Mouse (Mus musculus): Measurements from ENCODE around the gene Lpar5.

The Lpar5 gene

GRCm38 (mm10) chr6:125081797-125082560 lies 14.3 kb downstream of the Lpar5 start:
- in situ Hi-C loops (cut with MboI; ENCODE audit: unreplicated experiment in 2 of 2), result loop anchor here (5.0 to 10.0 kb wide), 3 partner anchors 35 to 177 kb away; partner anchors contain the start of gene Acrbp (in 1 of the 2)

GRCm38 (mm10) chr6:125082801-125083386 lies 15.2 kb downstream of the Lpar5 start:
- in situ Hi-C loops (cut with MboI; ENCODE audit: unreplicated experiment in 2 of 2), result loop anchor here (5.0 to 10.0 kb wide), 3 partner anchors 36 to 178 kb away; partner anchors contain the start of gene Acrbp (in 1 of the 2)

GRCm38 (mm10) chr6:125084424-125084823 lies 16.7 kb downstream of the Lpar5 start:
- in situ Hi-C loops (cut with MboI; ENCODE audit: unreplicated experiment in 2 of 2), result loop anchor here (5.0 to 10.0 kb wide), 3 partner anchors 37 to 180 kb away; partner anchors contain the start of gene Acrbp (in 1 of the 2)

DNA sequence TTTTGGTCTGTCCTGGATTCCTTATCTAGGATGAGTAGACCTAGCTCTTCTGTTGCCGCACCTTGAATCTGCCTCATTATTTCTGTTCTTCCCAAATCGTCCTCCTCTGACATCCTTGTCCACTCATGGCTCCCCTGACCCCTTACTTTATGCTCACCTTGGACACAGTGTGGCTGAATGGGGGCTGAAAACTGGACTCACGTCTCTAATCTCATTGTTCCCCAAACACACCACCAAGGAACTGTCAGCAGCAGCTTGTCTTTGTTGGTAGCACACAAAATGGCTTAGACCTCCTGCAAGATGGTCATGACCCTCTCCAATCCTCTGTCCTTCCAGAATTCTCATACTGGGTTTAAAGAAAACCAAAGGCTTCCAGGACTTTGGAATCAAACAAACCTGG lies 20.2 kb downstream of the Lpar5 start:
- in situ Hi-C loops (cut with MboI; ENCODE audit: unreplicated experiment in 2 of 2), result loop anchor here in 1 of 2 experiments (10.0 kb wide), 1 partner anchor 183 kb away; no protein-coding TSS in a partner anchor

DNA sequence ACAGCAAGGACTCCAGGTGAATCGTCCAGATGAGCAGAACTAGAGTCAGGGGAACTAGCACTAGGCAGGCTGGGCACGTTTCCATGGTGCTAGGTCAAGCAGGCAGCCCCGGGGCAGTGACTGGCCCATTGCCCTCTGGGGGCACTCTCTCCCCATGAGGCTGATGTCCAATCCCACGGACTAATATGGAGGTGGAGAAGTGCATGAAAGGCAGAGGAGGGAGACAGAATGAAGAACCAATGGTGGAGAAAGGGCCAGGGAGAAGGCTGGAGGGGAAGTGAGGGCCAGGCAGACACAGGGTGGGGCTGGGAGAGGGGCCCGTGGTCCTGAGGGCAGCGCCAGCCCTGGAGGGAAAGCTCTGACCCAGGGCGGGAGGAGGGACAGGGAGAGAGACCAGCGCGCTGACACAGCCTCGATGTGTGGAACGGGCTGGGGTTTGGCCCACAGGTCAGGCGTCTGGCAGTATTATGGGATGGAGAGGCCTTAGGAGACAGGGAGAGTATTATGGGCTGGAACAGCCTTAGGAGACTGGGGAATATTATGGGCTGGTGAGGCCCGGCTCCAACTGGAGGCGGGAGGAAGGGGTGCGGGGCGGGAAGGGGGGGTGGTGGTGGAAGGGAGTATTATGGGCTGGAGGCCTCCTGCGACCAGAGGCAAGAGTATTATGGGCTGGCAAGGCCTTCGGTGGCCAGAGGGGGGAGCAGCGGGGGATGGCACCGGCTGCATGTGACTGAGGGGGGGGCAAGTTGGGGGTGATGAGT lies 21.0 kb downstream of the Lpar5 start:
- in situ Hi-C loops (cut with MboI; ENCODE audit: unreplicated experiment in 2 of 2), result loop anchor here in 1 of 2 experiments (10.0 kb wide), 1 partner anchor 184 kb away; no protein-coding TSS in a partner anchor

DNA sequence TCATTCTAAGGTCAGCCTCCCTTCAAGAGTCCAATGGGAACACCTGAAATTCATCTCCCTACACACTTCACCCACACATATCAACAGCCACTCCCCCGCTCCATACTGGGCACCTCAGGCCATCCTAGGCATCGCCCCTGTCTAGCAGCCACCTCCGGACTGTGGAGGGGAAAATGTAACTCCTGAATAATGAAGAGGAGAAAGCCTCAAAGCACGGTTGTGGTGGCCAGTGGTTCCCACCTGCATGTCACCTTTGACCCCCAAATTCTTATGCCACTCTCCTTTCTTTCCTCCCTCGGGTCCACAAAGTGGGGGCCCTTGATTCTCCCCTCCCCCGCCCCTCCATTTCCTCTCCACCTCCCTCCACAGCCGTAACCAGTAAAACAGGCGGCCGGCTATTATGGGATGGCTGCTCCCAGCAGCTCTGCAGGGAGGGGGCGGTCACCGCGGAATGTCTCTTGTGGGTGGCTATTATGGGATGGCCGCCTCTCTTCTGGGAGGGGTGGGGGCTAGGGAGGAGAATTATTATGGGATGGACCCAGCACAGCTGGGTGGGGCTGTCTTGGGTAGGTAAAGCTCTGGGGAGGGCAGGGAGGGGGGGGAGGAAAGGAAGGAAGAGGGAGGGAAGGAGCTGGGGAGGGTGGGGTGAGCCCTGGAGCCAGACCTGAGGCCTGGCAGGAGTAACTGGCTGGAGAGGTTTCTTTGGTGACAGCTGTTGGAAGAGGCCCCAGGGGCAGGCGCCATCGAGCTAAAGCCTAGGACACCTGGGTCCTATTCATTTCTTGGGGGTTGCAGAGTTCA lies 22.0 kb downstream of the Lpar5 start:
- in situ Hi-C loops (cut with MboI; ENCODE audit: unreplicated experiment in 2 of 2), result loop anchor here in 1 of 2 experiments (10.0 kb wide), 1 partner anchor 185 kb away; no protein-coding TSS in a partner anchor

DNA sequence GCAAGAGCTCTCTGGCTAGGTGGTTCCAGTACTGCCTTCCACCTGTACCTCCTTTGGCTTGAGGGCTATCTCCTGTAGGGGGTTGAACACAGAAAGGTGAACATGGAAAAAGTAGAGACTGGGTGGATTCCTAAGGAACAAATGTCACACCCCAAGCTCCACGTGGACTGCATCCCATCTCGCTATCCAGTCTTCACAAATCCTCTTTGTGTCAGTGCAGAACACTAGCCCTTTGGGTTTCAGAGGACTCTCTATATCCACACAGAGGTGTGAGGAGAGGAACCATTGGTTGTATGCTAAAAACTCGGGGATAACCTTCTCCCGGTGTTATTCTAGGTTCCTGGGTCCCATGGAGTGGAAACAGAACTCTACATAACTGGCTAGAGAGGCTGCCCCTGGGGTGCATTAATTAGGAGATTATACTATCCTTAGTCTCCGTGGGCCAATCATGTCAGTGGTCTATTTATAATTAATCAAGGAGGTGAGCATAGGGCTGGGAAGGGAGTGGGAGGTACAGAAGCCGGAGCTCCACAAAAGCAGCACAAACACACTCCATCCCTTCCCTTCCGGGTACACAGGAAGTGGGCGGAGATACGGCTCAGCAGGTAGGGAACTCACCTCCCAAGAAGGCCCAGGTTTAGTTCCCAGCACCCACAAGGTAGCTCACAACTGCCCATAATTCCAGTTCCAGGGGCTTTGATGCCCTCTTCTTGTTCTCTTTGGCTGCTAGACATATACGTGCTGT lies 22.8 kb downstream of the Lpar5 start:
- in situ Hi-C loops (cut with MboI; ENCODE audit: unreplicated experiment in 2 of 2), result no loop called here

- in situ Hi-C loops (cut with MboI; ENCODE audit: unreplicated experiment in 2 of 2), result no loop called here
These were observed 24.7 kb downstream of the Lpar5 start for GRCm38 (mm10) chr6:125092372-125092771.

- in situ Hi-C loops (cut with MboI; ENCODE audit: unreplicated experiment in 2 of 2), result loop anchor here in 1 of 2 experiments (5.0 kb wide), 1 partner anchor 37 kb away; the partner anchor contains the start of gene Nop2
These were observed 27.1 kb downstream of the Lpar5 start for GRCm38 (mm10) chr6:125094843-125095242.

DNA sequence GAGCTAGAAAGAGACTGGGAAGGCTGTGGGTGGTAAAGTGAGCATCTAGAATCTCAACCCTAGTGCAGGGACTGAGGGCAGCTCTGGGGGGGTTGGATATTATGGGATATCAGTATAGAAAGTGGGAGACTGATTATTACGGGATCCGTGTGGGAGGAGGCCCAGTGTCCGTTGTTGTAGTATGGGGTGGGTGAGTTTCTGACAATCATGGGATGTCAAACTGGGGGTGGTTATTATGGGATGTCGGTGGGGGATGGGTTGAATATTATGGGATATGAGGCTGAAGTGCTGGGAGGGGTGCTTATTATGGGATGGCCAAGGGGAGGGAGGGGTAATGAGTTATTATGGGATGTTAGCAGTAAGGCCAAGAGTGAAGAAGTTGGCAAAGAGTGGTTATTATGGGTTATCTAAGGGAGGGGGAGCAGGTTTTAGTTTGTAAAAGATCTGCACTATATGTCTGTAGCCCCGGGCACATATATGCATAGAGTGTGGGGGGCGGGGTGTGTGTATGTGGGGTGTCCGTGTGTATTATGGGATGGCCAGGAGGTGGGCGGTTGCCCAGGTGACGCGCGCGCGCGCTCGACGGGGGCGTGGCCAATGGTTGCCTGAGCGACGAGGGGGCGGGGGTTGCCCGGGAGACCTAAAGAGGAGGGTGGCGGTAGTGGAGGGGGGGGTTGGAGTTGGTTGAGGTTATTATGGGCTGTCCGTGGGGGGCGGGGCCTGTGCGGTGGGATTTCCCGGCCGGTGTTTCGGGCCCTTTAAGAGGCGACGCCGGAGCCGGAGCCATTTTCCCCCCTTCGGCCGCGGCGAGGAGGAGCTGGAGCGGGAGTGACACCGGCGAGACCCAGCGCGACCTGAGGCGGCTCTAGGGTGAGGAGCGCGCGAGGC lies 27.9 kb downstream of the Lpar5 start, which contains the start of gene Chd4:
Gene Chd4 (plus strand): TSS at position 591 of the 888 bp plus-strand sequence.
- in situ Hi-C loops (cut with MboI; ENCODE audit: unreplicated experiment in 2 of 2), result loop anchor here in 1 of 2 experiments (5.0 kb wide), 1 partner anchor 37 kb away; the partner anchor contains the start of gene Nop2

DNA sequence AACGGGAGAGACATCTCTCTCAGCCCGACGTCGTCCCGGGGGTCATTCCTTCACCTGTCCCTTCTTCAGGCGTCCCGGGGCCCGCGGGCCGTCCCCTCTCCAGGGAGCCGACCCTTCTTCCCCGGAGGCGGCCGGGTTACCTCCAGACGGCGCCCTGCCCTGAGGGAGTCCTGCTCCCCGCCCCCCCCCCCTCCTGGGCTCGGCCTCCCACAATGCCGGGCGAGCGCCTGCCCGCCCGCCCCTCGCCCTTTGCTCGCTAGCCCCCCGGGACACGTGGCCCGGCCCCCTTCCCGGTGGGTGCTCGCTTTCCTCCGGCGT lies 28.5 kb downstream of the Lpar5 start:
- in situ Hi-C loops (cut with MboI; ENCODE audit: unreplicated experiment in 2 of 2), result loop anchor here in 1 of 2 experiments (5.0 kb wide), 1 partner anchor 36 kb away; the partner anchor contains the start of gene Nop2

GRCm38 (mm10) chr6:125096597-125097345 lies 29.1 kb downstream of the Lpar5 start:
- in situ Hi-C loops (cut with MboI; ENCODE audit: unreplicated experiment in 2 of 2), result loop anchor here in 1 of 2 experiments (5.0 kb wide), 1 partner anchor 36 kb away; the partner anchor contains the start of gene Nop2

DNA sequence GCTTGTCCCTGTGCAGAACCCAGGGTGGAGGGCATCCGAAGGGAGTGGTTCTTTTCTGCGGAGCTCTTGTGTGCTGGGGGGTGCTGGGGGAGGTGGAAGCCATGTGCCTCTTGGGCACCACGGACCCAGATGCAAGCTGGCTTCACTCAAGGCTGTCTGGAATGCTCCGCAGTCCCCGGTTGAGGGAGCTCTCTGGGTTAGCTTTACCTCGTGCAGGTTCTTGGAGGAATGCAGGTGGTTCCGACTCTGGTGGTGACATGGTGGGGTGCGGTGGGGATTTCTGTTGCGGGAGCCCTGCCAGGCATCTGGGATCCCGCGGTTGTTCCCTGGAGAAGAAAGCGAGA lies 29.6 kb downstream of the Lpar5 start:
- in situ Hi-C loops (cut with MboI; ENCODE audit: unreplicated experiment in 2 of 2), result loop anchor here in 1 of 2 experiments (5.0 kb wide), 1 partner anchor 35 kb away; the partner anchor contains the start of gene Nop2

- in situ Hi-C loops (cut with MboI; ENCODE audit: unreplicated experiment in 2 of 2), result loop anchor here in 1 of 2 experiments (5.0 kb wide), 1 partner anchor 34 kb away; the partner anchor contains the start of gene Nop2
These were observed 30.2 kb downstream of the Lpar5 start for GRCm38 (mm10) chr6:125097951-125098350.

GRCm38 (mm10) chr6:125098513-125098912 lies 30.8 kb downstream of the Lpar5 start:
- in situ Hi-C loops (cut with MboI; ENCODE audit: unreplicated experiment in 2 of 2), result loop anchor here in 1 of 2 experiments (5.0 kb wide), 1 partner anchor 34 kb away; the partner anchor contains the start of gene Nop2

DNA sequence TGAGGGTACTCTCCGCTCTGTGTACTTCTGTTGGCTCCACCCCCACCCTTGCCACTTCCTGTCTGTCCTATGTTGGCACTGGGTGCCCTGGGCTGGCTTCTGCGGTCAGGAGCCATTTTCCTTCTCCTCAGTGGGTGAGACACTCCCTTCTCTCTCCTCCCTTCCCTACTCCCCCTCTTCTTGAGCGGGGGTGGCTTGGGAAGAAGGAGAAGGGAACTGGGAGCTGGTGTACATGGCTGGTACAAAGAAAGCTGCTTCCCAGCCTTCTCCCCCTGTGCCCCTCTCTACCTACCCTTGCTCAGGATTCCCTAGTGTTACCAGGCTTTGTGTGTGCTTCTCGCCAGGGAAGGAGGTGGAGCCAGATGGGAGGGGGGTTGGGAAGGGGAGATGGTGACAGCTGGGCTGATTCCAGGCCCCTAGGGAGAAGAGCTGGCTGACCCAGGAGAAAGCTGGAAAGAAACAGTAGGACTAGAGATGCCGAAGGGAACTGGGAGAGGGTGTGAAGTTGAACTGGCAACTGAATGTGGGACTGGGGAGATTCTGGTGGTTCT lies 31.8 kb downstream of the Lpar5 start:
- in situ Hi-C loops (cut with MboI; ENCODE audit: unreplicated experiment in 2 of 2), result loop anchor here in 1 of 2 experiments (5.0 kb wide), 1 partner anchor 33 kb away; the partner anchor contains the start of gene Nop2

GRCm38 (mm10) chr6:125101444-125101843 lies 33.7 kb downstream of the Lpar5 start:
- in situ Hi-C loops (cut with MboI; ENCODE audit: unreplicated experiment in 2 of 2), result no loop called here

Data from v-Abl transformed pro-B cells (cell line).